In the genomic region with DNA sequence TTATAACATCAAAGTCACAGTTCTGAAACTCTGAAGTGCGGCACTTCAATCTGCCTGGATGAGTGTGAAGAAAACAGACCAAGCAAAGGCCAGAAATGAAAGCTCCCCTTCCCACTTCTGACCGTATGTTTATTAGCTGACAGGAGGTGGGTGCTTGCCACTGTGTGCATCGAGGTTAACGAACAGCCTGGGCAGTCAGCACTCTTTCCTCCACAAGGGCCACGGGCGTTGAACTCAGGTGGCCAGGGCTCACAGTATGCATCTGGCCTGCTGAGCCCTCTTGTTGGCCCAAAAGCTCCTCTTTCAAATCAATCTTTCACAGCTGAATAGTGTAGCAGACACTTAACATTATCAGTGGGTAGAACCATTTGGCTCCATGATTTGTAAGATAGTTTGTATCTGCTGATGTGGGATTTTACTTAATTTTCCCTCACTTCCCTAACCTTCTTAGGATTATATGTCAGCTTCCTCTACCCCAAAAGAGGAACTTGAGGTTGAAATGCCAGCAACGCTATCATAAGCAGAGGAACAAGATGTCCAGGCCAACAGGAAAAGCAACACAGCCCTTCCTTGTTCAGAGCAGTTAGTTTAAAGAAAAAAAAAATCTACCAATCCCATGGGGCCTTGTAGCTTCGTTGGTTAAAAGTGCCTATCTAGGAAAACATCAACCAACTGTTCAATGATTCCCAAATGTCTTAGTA, we compare ENCODE assay signal across 9 mouse cellular contexts. TPM values are rescaled to one million over a fixed set of nuclear protein-coding genes. Genes with fewer than 3 reads are reported as not detected.
A peak's percentile ranks its signal among the peaks of the same experiment; 100 is the strongest.
DNase-seq lines count a peak whose midpoint lies in the region; ATAC-seq lines count a peak whose summit lies in the region.
"Had no signal": no experiment of that assay in that cellular context is flagged by ENCODE, and none has a peak within 500 bp of the region (broad histone marks: within the 10 kb centered on the region; RNA-seq: fewer than 3 reads in every experiment).

No protein-coding gene starts in this region.

- no peak overlapping the region for H3K4me2 ChIP-seq in hindbrain, embryonic 16.5 days (ENCODE audit: low read length)
- H3K4me2 ChIP-seq in heart, embryonic 15.5 days = no peak overlapping the region

- peaks cover 33% of the 10 kb centered on the region for H3K4me1 ChIP-seq in hindbrain, embryonic 16.5 days (ENCODE audit: control insufficient read depth, insufficient read depth, low read depth, low read length)
- peaks cover 37% of the 10 kb centered on the region for H3K4me1 ChIP-seq in hindbrain, embryonic 10.5 days (replicated peaks)
- H3K4me1 ChIP-seq in heart, embryonic 15.5 days (replicated peaks) = peaks cover 40% of the 10 kb centered on the region

- no peak overlapping the region for H3K9ac ChIP-seq in hindbrain, embryonic 16.5 days (ENCODE audit: low read depth, low read length)
- H3K9ac ChIP-seq in heart, embryonic 15.5 days = no peak overlapping the region
- H3K9ac ChIP-seq: liver, embryonic 14.5 days had no signal

- ATAC-seq in hindbrain, embryonic 16.5 days = no peak
- no peak for ATAC-seq in heart, embryonic 15.5 days (replicated peaks; ENCODE audit: insufficient number of reproducible peaks, insufficient read depth, low FRiP score, low read depth)
- no peak for ATAC-seq in frontal cortex, adult (ENCODE audit: low TSS enrichment)

- H3K36me3 ChIP-seq in hindbrain, embryonic 16.5 days (ENCODE audit: control insufficient read depth, insufficient read depth, low read length) = no peaks in the 10 kb centered on the region
- no peaks in the 10 kb centered on the region for H3K36me3 ChIP-seq in hindbrain, embryonic 10.5 days
- H3K36me3 ChIP-seq in heart, embryonic 15.5 days = no peaks in the 10 kb centered on the region

- H3K27me3 ChIP-seq in hindbrain, embryonic 16.5 days (replicated peaks; ENCODE audit: control insufficient read depth, insufficient read depth, low read length) = no peaks in the 10 kb centered on the region
- H3K27me3 ChIP-seq in hindbrain, embryonic 10.5 days (ENCODE audit: insufficient read depth, poor library complexity, severe bottlenecking) = no peaks in the 10 kb centered on the region
- H3K27me3 ChIP-seq in heart, embryonic 15.5 days = no peaks in the 10 kb centered on the region

- no peaks in the 10 kb centered on the region for H3K9me3 ChIP-seq in hindbrain, embryonic 16.5 days (ENCODE audit: control insufficient read depth, low read length)
- no peaks in the 10 kb centered on the region for H3K9me3 ChIP-seq in hindbrain, embryonic 10.5 days
- no peaks in the 10 kb centered on the region for H3K9me3 ChIP-seq in heart, embryonic 15.5 days (replicated peaks)

- DNase-seq in hindbrain, embryonic 10.5 days (ENCODE audit: low spot score) = no peak
- DNase-seq in MEL-GATA-1-ER (ENCODE audit: extremely low read depth, low read depth) = peak; percentile 80
- peak; percentile 78 for DNase-seq in lung, postnatal 36 days
- no peak for DNase-seq in adrenal gland, postnatal 4 days (ENCODE audit: low spot score in 2 of 2)
- no peak for DNase-seq in layer of hippocampus, postnatal 36 days

- WGBS in hindbrain, embryonic 16.5 days = 61% methylated on average over 8 of the region's 8 CpGs
- WGBS in hindbrain, embryonic 10.5 days = 75% methylated on average over 8 of the region's 8 CpGs
- 56% methylated on average over 8 of the region's 8 CpGs for WGBS in heart, embryonic 15.5 days

- peak overlapping the region; percentile 63; the same call in 1 of the 2 replicates for H3K27ac ChIP-seq in hindbrain, embryonic 16.5 days (ENCODE audit: low read depth, low read length)
- H3K27ac ChIP-seq in hindbrain, embryonic 10.5 days = no peak overlapping the region
- H3K27ac ChIP-seq in heart, embryonic 15.5 days = 0 out of 2 replicates have a peak overlapping the region, but pooled peaks have one; percentile 40
- H3K27ac ChIP-seq: liver, embryonic 14.5 days had no signal

- no peak overlapping the region for H3K4me3 ChIP-seq in hindbrain, embryonic 16.5 days (ENCODE audit: low read length)
- H3K4me3 ChIP-seq in hindbrain, embryonic 10.5 days = no peak overlapping the region
- no peak overlapping the region for H3K4me3 ChIP-seq in heart, embryonic 15.5 days

RNA-seq across cellular contexts. Expression of gene Rnf169, which starts 17.6 kb away (rescaled TPM):
- polyA plus RNA-seq in hindbrain, embryonic 16.5 days (2015; fragmentation: Nextera tagmentation; extraction: Ambion mirVana) = 4.1 and 4.2 TPM in 2 replicates
- 4.7 and 5.9 TPM in 2 replicates for polyA plus RNA-seq in hindbrain, embryonic 10.5 days (2016; fragmentation: Nextera tagmentation; extraction: Ambion mirVana)
- 2.7 and 3.7 TPM in 2 replicates for polyA plus RNA-seq in heart, embryonic 15.5 days (2015; fragmentation: Nextera tagmentation; extraction: Ambion mirVana)
- 10 to 100 TPM; 24.5 to 25.6 TPM for total RNA-seq in adrenal gland, postnatal 4 days (2021)
- total RNA-seq in layer of hippocampus, postnatal 36 days (2021) = 10 to 100 TPM; 24.6 to 29.5 TPM

RNA-seq across cellular contexts. Expression of gene Chrdl2, which starts 43.3 kb away (rescaled TPM):
- polyA plus RNA-seq in hindbrain, embryonic 16.5 days (2015; fragmentation: Nextera tagmentation; extraction: Ambion mirVana) = 0.88 and 1.1 TPM in 2 replicates
- polyA plus RNA-seq in hindbrain, embryonic 10.5 days (2016; fragmentation: Nextera tagmentation; extraction: Ambion mirVana) = 0.37 and 0.56 TPM in 2 replicates
- 0.11 and 0.37 TPM in 2 replicates for polyA plus RNA-seq in heart, embryonic 15.5 days (2015; fragmentation: Nextera tagmentation; extraction: Ambion mirVana)
- total RNA-seq in adrenal gland, postnatal 4 days (2021) = not detected
- total RNA-seq in layer of hippocampus, postnatal 36 days (2021) = under 1 TPM; 0.47 to 0.58 TPM

Comparison
In these comparisons a context has a peak if more than half of its experiments do, and no peak if none do; other contexts are left out.
1. DNase-seq: peak in MEL-GATA-1-ER (single experiment) and lung, postnatal 36 days (single experiment); none in hindbrain, embryonic 10.5 days (single experiment), adrenal gland, postnatal 4 days (0 of 2) and layer of hippocampus, postnatal 36 days (0 of 2).